Mouse (Mus musculus): ENCODE data around the gene Hspa12b. TPM values are rescaled to one million over a fixed set of nuclear protein-coding genes. Genes with fewer than 3 reads are reported as not detected.

Hspa12b gene
- total RNA-seq, 2 experiments from 2014 or later, result 6.1 to 8.3 TPM

GRCm38 (mm10) chr2:131178828-131179245, 51.8 kb downstream of the Hspa12b start:
- no peak for DNase-seq (ENCODE audit: low spot score in 2 of 2)

GRCm38 (mm10) chr2:131179246-131179886, 52.3 kb downstream of the Hspa12b start:
- DNase-seq (ENCODE audit: low spot score in 2 of 2), result peak; percentile 42 to 62

- DNase-seq (ENCODE audit: low spot score in 2 of 2), result peak; percentile 75 to 85
Measured at GRCm38 (mm10) chr2:131179990-131180587, 53.0 kb downstream of the Hspa12b start, which contains the start of gene Cenpb. Gene Cenpb, minus strand, starts transcription at chr2:131180067.

- no peak for DNase-seq (ENCODE audit: low spot score in 2 of 2)
Measured at GRCm38 (mm10) chr2:131186343-131186742, 59.3 kb downstream of the Hspa12b start.

GRCm38 (mm10) chr2:131186771-131187601, 59.9 kb downstream of the Hspa12b start, which contains the start of the genes Cdc25b and Spef1:
Gene Cdc25b, plus strand, starts transcription at chr2:131186949.
Gene Spef1, minus strand, starts transcription at chr2:131187282.
- DNase-seq (ENCODE audit: low spot score in 2 of 2), result peak; percentile 77 to 85

GRCm38 (mm10) chr2:131187602-131187922, 60.5 kb downstream of the Hspa12b start:
- no peak for DNase-seq (ENCODE audit: low spot score in 2 of 2)

GRCm38 (mm10) chr2:131188311-131188710, 61.2 kb downstream of the Hspa12b start:
- DNase-seq (ENCODE audit: low spot score in 2 of 2), result no peak

GRCm38 (mm10) chr2:131189521-131190309, 62.6 kb downstream of the Hspa12b start:
- no peak for DNase-seq (ENCODE audit: low spot score in 2 of 2)

GRCm38 (mm10) chr2:131190344-131191004, 63.4 kb downstream of the Hspa12b start:
- no peak for DNase-seq (ENCODE audit: low spot score in 2 of 2)

- DNase-seq (ENCODE audit: low spot score in 2 of 2), result no peak
Measured at GRCm38 (mm10) chr2:131191005-131191390, 63.9 kb downstream of the Hspa12b start.

Other genes with a start within 250 kb of the Hspa12b start
- 10 to 100 TPM; 69.4 to 76.6 TPM for gene 4930402H24Rik, start 220.9 kb upstream of the Hspa12b start, total RNA-seq (2021)
- 100 to 1,000 TPM in 1 of 2 experiments, 10 to 100 TPM in 1; 99.6 to 107 TPM for gene Atrn, start 220.8 kb upstream of the Hspa12b start, total RNA-seq (2021)
- 10 to 100 TPM; 61.4 to 65.5 TPM for gene Gfra4, start 84.2 kb upstream of the Hspa12b start, total RNA-seq (2021)
- gene Adam33, start 63.5 kb upstream of the Hspa12b start, total RNA-seq (2021), result under 1 TPM; 0.18 to 0.74 TPM
- gene Siglec1, start 40.5 kb upstream of the Hspa12b start, total RNA-seq (2021), result under 1 TPM; 0.36 to 0.47 TPM
- gene Gm11037, start 6.2 kb downstream of the Hspa12b start, total RNA-seq (2021), result not detected
- gene 1700037H04Rik, start 32.8 kb downstream of the Hspa12b start, total RNA-seq (2021), result 10 to 100 TPM; 57.7 to 60.0 TPM
- 10 to 100 TPM; 70.4 to 73.5 TPM for gene Cenpb, start 52.8 kb downstream of the Hspa12b start, total RNA-seq (2021)
- 10 to 100 TPM; 15.5 to 15.9 TPM for gene Cdc25b, start 59.7 kb downstream of the Hspa12b start, total RNA-seq (2021)
- gene Spef1, start 60.0 kb downstream of the Hspa12b start, total RNA-seq (2021), result 1 to 10 TPM; 7.2 to 9.0 TPM
- 10 to 100 TPM; 22.1 to 24.4 TPM for gene Ap5s1, start 79.8 kb downstream of the Hspa12b start, total RNA-seq (2021)
- gene Mavs, start 106.8 kb downstream of the Hspa12b start, total RNA-seq (2021), result 1 to 10 TPM; 7.6 to 9.4 TPM
- gene Pank2, start 135.2 kb downstream of the Hspa12b start, total RNA-seq (2021), result 10 to 100 TPM; 51.1 to 60.1 TPM
- 10 to 100 TPM; 28.8 to 32.3 TPM for gene Rnf24, start 225.6 kb downstream of the Hspa12b start, total RNA-seq (2021)

Data from layer of hippocampus, adult 18-20 months (tissue).